Mouse (Mus musculus) CH12.LX (cell line): Measurements from ENCODE around the gene St6galnac6. TPM values are rescaled to one million over a fixed set of nuclear protein-coding genes. Genes with fewer than 3 reads are reported as not detected.

ENCODE experiments used
- DNase-seq: peaks from one replicate; pipeline ENCODE4 v3.0.0-alpha.2; 2013; ENCODE audit errors: extremely low read depth
- H3K27ac ChIP-seq: 2 replicates; pipeline ENCODE4 v1.5.1; 2012; ENCODE audit warnings: low read depth, mild to moderate bottlenecking, control low read depth, moderate library complexity; ENCODE audit not compliant: insufficient read depth
- H3K27me3 ChIP-seq: replicated peaks from 2 replicates; pipeline ENCODE3; 2012; ENCODE audit warnings: inconsistent platforms
- H3K36me3 ChIP-seq, 2 experiments: replicated peaks in 1 of 2; 2 replicates each; pipeline versions ENCODE3 to v1.6.1; 2012; ENCODE audit warnings: inconsistent platforms in 1 of 2, low read length in 1 of 2, mild to moderate bottlenecking in 1 of 2, mixed read lengths in 1 of 2, moderate library complexity in 1 of 2; ENCODE audit not compliant: control insufficient read depth in 1 of 2, insufficient read depth in 1 of 2
- H3K4me1 ChIP-seq, 2 experiments: 2 replicates each; pipeline ENCODE4 v1.6.1; 2012; ENCODE audit warnings: inconsistent platforms in 1 of 2, moderate library complexity in 1 of 2; ENCODE audit not compliant: insufficient read depth in 2 of 2, control insufficient read depth in 1 of 2
- H3K4me2 ChIP-seq: 2 replicates; pipeline ENCODE4 v1.6.1; 2012; ENCODE audit warnings: low read depth, mild to moderate bottlenecking, control low read depth; ENCODE audit not compliant: poor library complexity, insufficient read depth, severe bottlenecking
- H3K4me3 ChIP-seq, 3 experiments: fragments of 150-350 bp in 1 of 3; sonication (generic) in 1 of 3; replicated peaks in 1 of 3; 2 replicates each; pipeline versions ENCODE3 to v1.5.1; 2011 to 2012; ENCODE audit warnings: low read depth in 2 of 3, low read length in 2 of 3, mild to moderate bottlenecking in 2 of 3, moderate library complexity in 2 of 3, control low read depth in 1 of 3, improper control_type of control experiment in 1 of 3, inconsistent platforms in 1 of 3, mixed read lengths in 1 of 3; ENCODE audit not compliant: poor library complexity in 1 of 3
- H3K79me2 ChIP-seq: replicated peaks from 2 replicates; pipeline ENCODE4 v1.6.1; 2012; ENCODE audit warnings: mild to moderate bottlenecking, moderate library complexity; ENCODE audit not compliant: control insufficient read depth, poor library complexity, insufficient read depth, severe bottlenecking; ENCODE audit errors: extremely low read depth
- H3K9ac ChIP-seq: 2 replicates; pipeline ENCODE4 v1.6.1; 2012; ENCODE audit warnings: low read depth, mild to moderate bottlenecking, control low read depth, moderate library complexity; ENCODE audit not compliant: insufficient read depth
- H3K9me3 ChIP-seq: replicated peaks from 2 replicates; pipeline ENCODE3; 2012; ENCODE audit warnings: low read length, inconsistent platforms, mixed read lengths
- CHD1 ChIP-seq: IDR thresholded peaks from 2 replicates; pipeline ENCODE4 v1.6.1; 2012; ENCODE audit warnings: low read depth, low read length, improper control_type of control experiment, inconsistent platforms
- CHD2 ChIP-seq: IDR thresholded peaks from 2 replicates; pipeline ENCODE4 v1.6.1; 2011; ENCODE audit warnings: low read length, improper control_type of control experiment
- CTCF ChIP-seq, 2 experiments: IDR thresholded peaks in 1 of 2; conservative IDR thresholded peaks in 1 of 2; 2 replicates each; pipeline ENCODE4 v1.5.1; 2011 to 2012; ENCODE audit warnings: low read depth in 2 of 2, low read length in 2 of 2, improper control_type of control experiment in 1 of 2, inconsistent platforms in 1 of 2, mild to moderate bottlenecking in 1 of 2, moderate library complexity in 1 of 2
- E2F4 ChIP-seq: IDR thresholded peaks from 2 replicates; pipeline ENCODE4 v1.6.1; 2011; ENCODE audit warnings: low read depth, low read length, improper control_type of control experiment; ENCODE audit not compliant: insufficient replicate concordance
- ELF1 ChIP-seq: IDR thresholded peaks from 2 replicates; pipeline ENCODE4 v1.6.1; 2014; ENCODE audit warnings: low read depth, mild to moderate bottlenecking, inconsistent platforms, low read length, improper control_type of control experiment
- ETS1 ChIP-seq: conservative IDR thresholded peaks from 2 replicates; pipeline ENCODE4 v1.6.1; 2012; ENCODE audit warnings: low read depth, mild to moderate bottlenecking, inconsistent platforms, low read length, improper control_type of control experiment, moderate library complexity
- GABPA ChIP-seq: IDR thresholded peaks from 2 replicates; pipeline ENCODE4 v1.6.1; 2012; ENCODE audit warnings: low read depth, low read length, improper control_type of control experiment, inconsistent platforms; ENCODE audit not compliant: insufficient replicate concordance
- IRF4 ChIP-seq: IDR thresholded peaks from 2 replicates; pipeline ENCODE4 v1.6.1; 2014; ENCODE audit warnings: low read depth, mild to moderate bottlenecking, inconsistent platforms, low read length, improper control_type of control experiment
- JUN ChIP-seq: IDR thresholded peaks from 2 replicates; pipeline ENCODE4 v1.6.1; 2011; ENCODE audit warnings: low read depth, mild to moderate bottlenecking, low read length, improper control_type of control experiment, moderate library complexity; ENCODE audit not compliant: insufficient read depth
- JUND ChIP-seq: conservative IDR thresholded peaks from 2 replicates; pipeline ENCODE4 v1.6.1; 2011; ENCODE audit warnings: low read depth, low read length, improper control_type of control experiment
- KAT2A ChIP-seq: IDR thresholded peaks from 2 replicates; pipeline ENCODE4 v1.6.1; 2012; ENCODE audit warnings: low read length, improper control_type of control experiment, inconsistent platforms; ENCODE audit not compliant: insufficient replicate concordance
- MAZ ChIP-seq: IDR thresholded peaks from 2 replicates; pipeline ENCODE4 v1.6.1; 2012; ENCODE audit warnings: low read depth, mild to moderate bottlenecking, inconsistent platforms, low read length, improper control_type of control experiment, moderate library complexity
- MXI1 ChIP-seq: IDR thresholded peaks from 2 replicates; pipeline ENCODE4 v1.6.1; 2011; ENCODE audit warnings: mild to moderate bottlenecking, low read depth, low read length, improper control_type of control experiment
- MYC ChIP-seq: IDR thresholded peaks from 2 replicates; pipeline ENCODE4 v1.6.1; 2011; ENCODE audit warnings: low read depth, mild to moderate bottlenecking, improper control_type of control experiment, low read length
- NELFE ChIP-seq: IDR thresholded peaks from 2 replicates; pipeline ENCODE4 v1.6.1; 2011; ENCODE audit warnings: low read depth, low read length, improper control_type of control experiment
- NRF1 ChIP-seq: IDR thresholded peaks from 2 replicates; pipeline ENCODE4 v1.6.1; 2014; ENCODE audit warnings: low read depth, mild to moderate bottlenecking, inconsistent platforms, low read length, improper control_type of control experiment, moderate library complexity
- PAX5 ChIP-seq: IDR thresholded peaks from 2 replicates; pipeline ENCODE4 v1.6.1; 2012; ENCODE audit warnings: low read length, inconsistent platforms, mixed read lengths
- POLR2A ChIP-seq: IDR thresholded peaks from 2 replicates; pipeline ENCODE4 v1.6.1; 2011; ENCODE audit warnings: low read depth, mild to moderate bottlenecking, improper control_type of control experiment, low read length
- POLR2AphosphoS2 ChIP-seq: IDR thresholded peaks from 2 replicates; pipeline ENCODE4 v1.6.1; 2011; ENCODE audit warnings: low read depth, low read length, improper control_type of control experiment
- RAD21 ChIP-seq: IDR thresholded peaks from 2 replicates; pipeline ENCODE4 v1.6.1; 2011; ENCODE audit warnings: low read depth, mild to moderate bottlenecking, low read length, improper control_type of control experiment, moderate library complexity
- RCOR1 ChIP-seq: conservative IDR thresholded peaks from 2 replicates; pipeline ENCODE4 v1.6.1; 2012; ENCODE audit warnings: low read depth, mild to moderate bottlenecking, inconsistent platforms, low read length, improper control_type of control experiment
- SMC3 ChIP-seq: IDR thresholded peaks from 2 replicates; pipeline ENCODE4 v1.6.1; 2011; ENCODE audit warnings: low read depth, low read length, improper control_type of control experiment
- TCF12 ChIP-seq: IDR thresholded peaks from 2 replicates; pipeline ENCODE4 v1.6.1; 2014; ENCODE audit warnings: low read depth, mild to moderate bottlenecking, inconsistent platforms, low read length, improper control_type of control experiment
- UBTF ChIP-seq: IDR thresholded peaks from 2 replicates; pipeline ENCODE4 v1.6.1; 2012; ENCODE audit warnings: low read depth, mild to moderate bottlenecking, inconsistent platforms, low read length, improper control_type of control experiment, moderate library complexity
- USF1 ChIP-seq: IDR thresholded peaks from 2 replicates; pipeline ENCODE4 v1.6.1; 2014; ENCODE audit warnings: low read depth, mild to moderate bottlenecking, inconsistent platforms, low read length, improper control_type of control experiment
- ZC3H11A ChIP-seq: IDR thresholded peaks from 2 replicates; pipeline ENCODE4 v1.6.1; 2012; ENCODE audit warnings: low read depth, mild to moderate bottlenecking, inconsistent platforms, low read length, improper control_type of control experiment
- ZKSCAN1 ChIP-seq: IDR thresholded peaks from 2 replicates; pipeline ENCODE4 v1.6.1; 2012; ENCODE audit warnings: low read depth, inconsistent platforms, low read length, improper control_type of control experiment, borderline replicate concordance
- ZMIZ1 ChIP-seq: IDR thresholded peaks from 2 replicates; pipeline ENCODE4 v1.6.1; 2012; ENCODE audit warnings: low read depth, mild to moderate bottlenecking, inconsistent platforms, low read length, improper control_type of control experiment
- ZNF384 ChIP-seq: IDR thresholded peaks from 2 replicates; pipeline ENCODE4 v1.6.1; 2012; ENCODE audit warnings: low read depth, low read length, improper control_type of control experiment, inconsistent platforms
- dilution Hi-C: fragments of 300-500 bp; cut with MboI; formaldehyde crosslinking; loops from 2 replicates; pipeline ENCODE4 v1.14.3; 2020; ENCODE audit warnings: low sequenced_read_pairs; ENCODE audit not compliant: extremely low pct_unique_long_range_greater_than_20kb, extremely low pct_ligation_motif_present
- in situ Hi-C: fragments of 300-500 bp; cut with MboI; formaldehyde crosslinking; loops from 3 replicates; pipeline ENCODE4 v1.14.3; 2019; ENCODE audit warnings: low sequenced_read_pairs, low pct_ligation_motif_present, low pct_unique_long_range_greater_than_20kb, mixed read lengths
- polyA plus RNA-seq: library from polyadenylated mRNA; unstranded; fragments of >175 nt; gene quantifications from 2 replicates; pipeline ENCODE4 v1.2.1, GENCODE M21; 2012; ENCODE audit warnings: low read depth; ENCODE audit not compliant: insufficient read length
- total RNA-seq, 2 experiments: library from RNA; depleted of rRNA; stranded (reverse); fragments of 300-350 nt in 1 of 2; fragments of >200 nt in 1 of 2; gene quantifications; 2 replicates each; pipeline ENCODE4 v1.2.3; 2012 to 2014

The St6galnac6 gene
- total and polyA plus RNA-seq, 3 experiments, result 12.9 to 13.9 (median 13.3) TPM

- H3K36me3 ChIP-seq, result no peaks in the 10 kb centered on the region
- H3K27me3 ChIP-seq, result no peaks in the 10 kb centered on the region
- no peaks in the 10 kb centered on the region for H3K79me2 ChIP-seq
- TF ChIP-seq SMC3 (no peak), ZC3H11A (no peak), ELF1 (no peak), ZNF384 (no peak), USF1 (no peak), IRF4 (no peak), GABPA (no peak), CHD2 (no peak), MYC (no peak), E2F4 (no peak), ZKSCAN1 (no peak), JUN (no peak), MXI1 (no peak), MAZ (no peak), ZMIZ1 (no peak), RCOR1 (no peak), TCF12 (no peak)
- DNase-seq, result no peak
- H3K4me2 ChIP-seq, result no peak within 1 kb of the TSS
- dilution Hi-C loops (no loop called here), in situ Hi-C loops (no loop called here)
- H3K9ac ChIP-seq, result no peak within 1 kb of the TSS
- no peak within 1 kb of the TSS for H3K4me3 ChIP-seq
- H3K4me1 ChIP-seq, result peaks cover 0 to 4% of the 10 kb centered on the region in 2 experiments; a peak in 1 of 4 replicates
- no peaks in the 10 kb centered on the region for H3K9me3 ChIP-seq
- H3K27ac ChIP-seq, result no peak within 1 kb of the TSS
Measured at GRCm38 (mm10) chr2:32646379-32647056, 47.0 kb downstream of the St6galnac6 start, which contains the start of gene Eng. TSS of gene Eng (plus strand) at chr2:32646595.

- no peaks in the 10 kb centered on the region for H3K36me3 ChIP-seq
- H3K9ac ChIP-seq, result no peak overlapping the region
- peaks cover 0 to 4% of the 10 kb centered on the region in 2 experiments; a peak in 1 of 4 replicates for H3K4me1 ChIP-seq
- no peaks in the 10 kb centered on the region for H3K79me2 ChIP-seq
- no peak overlapping the region for H3K27ac ChIP-seq
- H3K27me3 ChIP-seq, result no peaks in the 10 kb centered on the region
- no peak for DNase-seq
- H3K4me3 ChIP-seq, result no peak overlapping the region
- in situ Hi-C loops, result no loop called here
- no peaks in the 10 kb centered on the region for H3K9me3 ChIP-seq
- H3K4me2 ChIP-seq, result no peak overlapping the region
- dilution Hi-C loops, result no loop called here
- TF ChIP-seq TCF12, result no peak
- TF ChIP-seq GABPA, result no peak
- no peak for TF ChIP-seq PAX5
- no peak for TF ChIP-seq RAD21
- TF ChIP-seq CHD1, result no peak
- TF ChIP-seq MXI1, result no peak
- TF ChIP-seq CTCF (conservative IDR thresholded peaks at IDR 0.05 in 1 of 2, IDR thresholded peaks at IDR 0.05 in 1 of 2; ENCODE audit: low read depth in 2 of 2, low read length in 2 of 2), result no peak
- TF ChIP-seq UBTF, result no peak
- TF ChIP-seq MYC, result no peak
- TF ChIP-seq KAT2A, result no peak
- TF ChIP-seq NELFE, result no peak
- no peak for TF ChIP-seq POLR2A
- no peak for TF ChIP-seq JUND
- TF ChIP-seq JUN, result no peak
- TF ChIP-seq ETS1, result no peak
- no peak for TF ChIP-seq POLR2AphosphoS2
- no peak for TF ChIP-seq NRF1
- no peak for TF ChIP-seq USF1
Measured at GRCm38 (mm10) chr2:32647366-32647765, 47.9 kb downstream of the St6galnac6 start.
